Mouse (Mus musculus): ENCODE measurements around the gene Hnf1b.

Gene Hnf1b

DNA sequence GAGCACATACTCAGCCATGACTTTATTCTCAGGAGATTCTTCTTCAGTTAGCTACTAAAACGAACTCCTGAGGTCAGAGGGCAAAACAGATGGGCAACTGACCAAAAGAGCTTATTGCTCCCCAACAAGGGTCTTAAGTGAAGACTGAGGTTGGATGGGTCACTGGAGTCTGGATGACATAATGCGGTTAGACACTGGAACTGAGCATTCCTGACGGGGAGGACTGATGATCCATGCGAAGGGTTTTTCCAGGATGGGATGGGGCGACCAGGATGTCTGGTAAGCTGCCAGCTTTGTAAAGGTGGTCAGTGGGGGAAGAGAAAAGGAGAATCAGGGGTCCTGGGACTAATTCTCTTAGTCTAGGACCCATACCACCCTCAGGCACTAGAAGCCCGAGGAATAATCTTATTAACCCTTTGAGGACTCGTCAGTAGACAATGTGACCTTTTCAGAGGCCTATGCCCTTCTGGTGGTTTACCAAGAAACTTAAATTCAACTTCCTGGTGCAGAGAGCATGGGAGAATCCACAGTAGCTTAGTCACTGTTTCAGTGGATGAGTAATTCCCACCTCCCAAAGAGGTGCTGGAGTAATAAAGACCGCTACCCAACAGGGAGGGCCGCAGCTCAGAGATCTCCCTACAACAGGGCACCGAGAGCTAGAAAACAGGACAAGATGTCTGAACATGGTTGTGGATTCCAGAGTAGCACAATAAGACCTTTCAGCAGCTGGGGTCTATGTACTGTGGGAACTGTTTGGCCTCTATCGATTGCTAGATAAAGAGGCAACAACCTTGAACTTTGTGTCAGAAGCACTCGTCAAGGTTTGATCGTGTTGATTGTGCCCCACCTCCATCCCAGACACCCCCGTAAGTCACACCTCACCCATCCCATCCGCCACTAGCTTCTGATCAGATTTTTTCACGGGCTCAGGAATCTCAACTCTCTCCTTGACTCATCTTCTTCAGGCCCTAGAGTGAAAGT is 46.9 kb downstream of the Hnf1b start:
- DNase-seq (ENCODE audit: low spot score in 2 of 2), result no peak

DNA sequence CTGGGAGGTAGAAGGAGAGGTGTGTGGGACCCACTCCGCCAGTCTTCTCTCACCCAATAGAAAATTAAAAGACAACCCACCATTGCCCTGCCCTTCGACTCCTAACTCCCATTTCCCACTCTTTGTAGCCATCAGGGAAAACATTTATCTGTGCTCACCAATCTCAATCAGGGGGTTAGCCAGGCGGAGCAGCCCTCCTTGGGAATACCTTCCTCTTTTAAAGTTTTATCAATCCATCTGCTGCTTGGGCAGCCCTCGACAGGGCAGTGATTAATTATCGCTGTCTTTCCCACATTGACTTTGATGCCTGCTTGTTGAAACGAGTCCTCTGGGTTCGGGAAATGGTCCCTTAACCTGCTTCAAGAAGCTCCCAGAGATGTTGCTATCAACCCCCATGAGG is 47.7 kb downstream of the Hnf1b start:
- no peak for DNase-seq (ENCODE audit: low spot score in 2 of 2)

DNA sequence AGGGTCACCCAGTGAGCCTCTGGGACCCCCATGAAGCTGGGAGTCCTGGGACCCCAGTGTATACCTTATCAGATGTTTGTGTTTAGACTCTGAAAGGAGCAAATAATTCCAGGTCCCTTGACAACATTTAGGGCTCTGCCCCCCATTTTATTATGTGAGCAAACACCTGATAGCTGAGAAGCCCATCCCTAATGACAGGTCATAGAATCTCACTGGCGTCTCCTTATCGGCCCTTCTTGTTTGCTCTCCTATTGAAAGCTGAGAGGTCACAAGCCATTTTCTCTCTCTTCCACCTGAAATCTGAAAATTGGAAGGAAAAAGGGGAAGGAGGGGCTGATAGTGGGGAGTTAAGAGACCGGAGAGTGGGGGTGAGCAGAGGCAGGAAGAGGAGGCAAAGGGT is 52.9 kb downstream of the Hnf1b start:
- DNase-seq (ENCODE audit: low spot score in 2 of 2), result no peak

DNA sequence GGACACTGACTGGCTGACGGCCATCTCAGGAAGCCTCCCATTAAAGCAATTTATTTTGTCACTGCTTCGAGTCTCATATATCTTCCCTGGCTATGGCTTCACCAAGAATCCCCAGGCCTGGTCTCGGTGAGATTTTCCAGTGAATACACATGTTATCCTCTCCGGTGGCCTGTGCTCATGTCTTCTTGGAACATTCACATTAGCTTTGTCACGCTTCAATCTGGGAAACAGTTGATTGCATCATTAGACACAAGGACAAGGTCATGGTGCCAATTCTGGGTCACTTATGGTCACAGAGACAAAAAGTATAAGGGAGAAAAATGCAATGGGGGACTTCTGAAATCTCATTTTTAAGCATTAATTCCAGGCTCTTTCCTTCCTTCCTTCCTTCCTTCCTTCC is 55.9 kb downstream of the Hnf1b start:
- DNase-seq (ENCODE audit: low spot score in 2 of 2), result no peak

DNA sequence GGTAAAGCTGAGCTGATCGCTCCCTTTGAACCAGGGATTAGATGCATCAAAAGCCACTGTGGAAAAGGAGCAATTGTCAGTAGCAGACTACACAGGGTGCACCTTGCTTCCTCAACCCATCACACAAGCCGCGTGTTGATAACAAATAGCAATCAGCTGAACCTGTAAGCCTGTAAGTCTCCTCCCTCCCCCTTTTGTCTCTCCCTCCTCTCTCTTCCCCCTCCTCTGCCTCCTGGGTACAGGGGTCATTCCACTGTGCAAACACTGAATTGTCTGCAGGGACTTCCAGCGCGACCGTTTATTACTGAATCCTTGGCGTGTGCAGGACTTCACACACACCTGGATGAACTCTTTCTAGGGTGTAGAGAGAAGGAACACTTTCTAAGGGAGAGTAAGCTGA is 58.5 kb downstream of the Hnf1b start:
- no peak for DNase-seq (ENCODE audit: low spot score in 2 of 2)

DNA sequence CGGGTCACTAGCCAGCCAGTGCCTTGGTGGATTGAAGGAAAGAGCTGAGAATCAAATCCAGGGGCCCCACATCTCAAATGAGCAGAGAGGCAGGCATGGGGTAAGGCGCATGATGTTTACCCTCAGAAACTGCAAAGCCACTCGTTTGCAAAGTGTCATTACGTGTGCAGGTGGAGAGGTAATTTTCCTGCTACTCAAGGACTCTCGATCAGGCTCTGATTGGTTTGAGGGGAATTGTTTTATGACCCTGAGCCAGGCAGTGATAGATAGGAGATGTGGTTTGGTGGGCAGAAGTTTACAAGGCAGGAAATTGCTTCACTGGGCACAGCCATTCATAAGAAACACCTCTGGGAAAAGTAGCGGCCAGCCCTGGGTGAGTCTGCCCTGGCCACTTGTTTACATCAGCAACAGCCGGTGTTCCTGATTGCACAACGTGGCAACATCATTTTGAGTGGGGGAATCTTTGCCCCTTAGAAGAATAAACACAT is 64.0 kb downstream of the Hnf1b start:
- no peak for DNase-seq (ENCODE audit: low spot score in 2 of 2)

DNA sequence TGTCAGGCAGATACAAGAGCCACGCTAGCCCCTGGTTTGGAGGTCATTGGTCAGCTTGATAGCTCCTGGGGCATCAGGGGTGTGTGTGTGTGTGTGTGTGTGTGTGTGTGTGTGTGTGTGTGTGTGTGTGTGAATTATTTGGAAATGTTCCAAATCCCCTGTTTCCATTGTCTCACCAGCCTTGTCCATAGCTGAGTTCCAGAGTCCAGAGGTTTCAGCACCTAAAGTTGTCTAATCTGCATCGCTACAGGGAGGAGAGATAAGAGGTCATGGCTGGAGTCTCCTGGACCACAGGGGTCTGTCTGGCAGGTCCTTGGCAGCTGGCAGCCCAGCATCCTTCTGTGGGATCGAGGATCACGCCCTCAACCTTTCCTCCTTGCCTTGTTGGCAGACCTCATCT is 64.6 kb downstream of the Hnf1b start:
- DNase-seq (ENCODE audit: low spot score in 2 of 2), result no peak

DNA sequence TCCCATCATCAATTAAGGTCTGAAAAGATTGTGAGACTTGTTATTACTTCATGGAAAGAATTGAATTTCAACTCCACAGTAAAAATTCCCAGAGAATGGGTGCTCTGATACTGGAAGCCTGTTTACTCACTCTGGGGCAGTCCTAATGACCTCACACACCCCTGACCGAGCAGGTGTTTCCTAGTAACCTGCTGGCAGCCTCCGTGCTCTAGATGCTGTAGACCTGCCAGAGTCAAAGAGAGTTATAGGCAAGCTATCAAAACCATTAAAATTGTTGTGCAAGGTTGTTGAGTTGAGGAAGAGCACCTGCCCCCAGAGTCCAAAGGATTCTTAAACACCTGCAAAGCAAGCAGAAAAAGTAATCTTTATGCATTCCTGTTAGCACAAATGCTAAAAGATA is 72.7 kb downstream of the Hnf1b start:
- DNase-seq (ENCODE audit: low spot score in 2 of 2), result no peak

DNA sequence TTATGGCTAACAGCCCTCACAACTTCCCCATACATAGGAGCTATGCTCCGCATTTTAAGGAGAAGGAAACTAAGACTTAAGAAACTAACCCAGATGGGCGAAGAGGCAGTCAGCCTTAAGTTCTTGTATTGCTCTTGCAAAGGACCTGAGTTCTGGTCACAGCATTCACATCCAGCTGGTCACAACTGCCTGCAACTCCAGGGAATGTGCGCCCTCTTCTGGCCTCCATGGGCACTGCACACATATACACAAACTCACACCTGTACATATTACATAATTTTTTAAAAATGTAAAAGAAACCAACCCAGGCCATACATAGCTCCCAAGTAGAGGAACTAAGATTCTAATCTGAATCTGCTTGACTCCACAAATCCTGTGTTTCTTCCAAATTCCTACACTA is 77.2 kb downstream of the Hnf1b start:
- DNase-seq (ENCODE audit: low spot score in 2 of 2), result no peak

DNA sequence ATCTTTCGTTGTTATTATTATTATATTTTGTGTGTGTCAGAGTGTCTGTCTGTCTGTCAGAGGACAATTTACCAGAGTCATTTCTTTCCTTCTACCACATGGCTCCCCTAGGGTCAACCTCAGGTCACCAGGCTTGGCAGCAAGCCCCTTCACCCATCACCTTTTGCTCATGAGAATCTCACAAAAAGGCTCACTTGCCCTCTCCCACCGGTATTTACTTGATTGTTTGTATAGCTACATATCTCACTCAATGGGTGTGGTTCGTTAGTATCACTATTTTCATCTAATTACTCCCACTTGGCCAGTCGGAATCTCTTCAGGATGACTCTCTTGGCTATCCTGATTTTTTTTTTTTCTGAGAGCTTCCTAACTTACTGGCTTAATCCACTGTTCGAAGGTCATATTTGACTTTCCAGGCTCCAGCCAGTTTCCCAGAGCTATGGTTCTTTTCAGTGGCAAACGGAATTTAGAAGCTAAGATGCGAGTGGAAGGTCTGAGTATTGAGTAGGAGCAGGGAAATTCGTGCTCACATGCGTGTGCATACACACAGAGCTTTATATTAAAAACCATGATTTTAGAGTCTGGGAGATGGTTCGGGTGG is 82.7 kb downstream of the Hnf1b start:
- no peak for DNase-seq (ENCODE audit: low spot score in 2 of 2)

DNA sequence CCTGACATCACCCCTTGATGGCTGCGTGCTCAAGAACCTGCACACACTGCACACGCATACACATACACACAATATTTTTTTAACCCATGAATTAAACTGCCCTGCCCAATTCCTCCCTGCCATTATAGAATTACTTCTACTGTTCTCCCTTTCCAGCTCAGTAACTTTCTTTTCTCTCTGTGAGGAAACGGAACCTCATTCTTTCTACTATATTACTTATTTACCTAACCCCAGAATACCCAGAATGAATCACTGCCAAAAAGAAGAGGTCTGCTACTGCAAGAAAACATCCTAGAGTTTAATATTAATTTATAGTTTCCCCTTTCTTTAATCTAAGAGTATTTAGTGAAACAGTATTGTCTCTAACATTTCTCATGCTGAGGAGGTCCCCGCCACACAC is 83.5 kb downstream of the Hnf1b start:
- no peak for DNase-seq (ENCODE audit: low spot score in 2 of 2)

DNA sequence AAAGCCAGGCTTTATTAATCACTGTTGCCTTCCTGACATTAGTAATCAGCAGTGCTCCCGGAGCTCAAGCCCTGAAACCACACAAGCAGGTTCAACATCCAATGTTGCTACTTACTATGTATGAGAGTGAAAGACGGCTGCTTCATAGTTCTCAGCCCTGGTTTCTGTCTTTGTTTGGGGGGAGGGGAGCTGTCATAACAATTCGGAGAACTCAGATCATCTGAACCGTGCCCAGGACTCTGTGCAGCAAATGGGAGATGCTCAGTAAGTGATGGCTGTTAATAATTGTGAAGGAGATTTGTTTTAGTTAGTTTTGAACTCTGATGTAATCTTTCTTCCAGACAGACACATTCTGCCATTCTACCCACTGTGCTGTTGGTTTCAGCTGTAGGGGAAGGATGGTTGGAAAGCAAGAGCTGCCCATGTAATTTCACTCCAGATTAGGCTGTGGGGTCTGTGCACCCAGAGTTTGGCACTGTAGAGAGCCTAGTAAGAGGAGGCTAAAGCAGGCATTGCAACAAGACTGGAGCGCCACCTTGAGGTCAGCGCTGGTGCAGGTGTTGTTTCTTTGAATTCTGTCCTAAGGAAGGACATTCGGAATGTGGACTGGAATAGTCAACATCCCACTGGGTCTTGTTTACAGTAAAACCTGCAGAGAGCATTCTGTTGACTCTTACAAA is 86.3 kb downstream of the Hnf1b start:
- peak; percentile 68 to 70 for DNase-seq (ENCODE audit: low spot score in 2 of 2)

DNA sequence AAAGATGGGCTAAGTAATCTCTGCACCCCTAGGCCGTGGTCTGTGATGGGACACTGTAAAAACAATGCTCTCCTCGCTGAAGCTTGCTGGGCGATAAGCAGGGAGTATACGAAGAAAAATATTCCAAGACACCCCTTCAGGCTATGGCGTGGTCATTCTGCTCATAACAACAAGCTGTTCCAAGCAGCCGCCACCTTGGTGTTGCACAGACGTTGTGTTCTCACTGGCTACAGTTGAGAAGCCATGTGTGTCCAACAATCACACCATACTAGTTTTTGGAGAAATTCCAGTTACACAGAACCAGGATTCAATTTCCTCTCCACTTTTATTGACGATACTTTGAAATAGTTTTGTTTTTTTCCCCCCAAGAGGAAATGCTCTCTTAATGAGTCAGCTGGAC is 88.7 kb downstream of the Hnf1b start:
- no peak for DNase-seq (ENCODE audit: low spot score in 2 of 2)

DNA sequence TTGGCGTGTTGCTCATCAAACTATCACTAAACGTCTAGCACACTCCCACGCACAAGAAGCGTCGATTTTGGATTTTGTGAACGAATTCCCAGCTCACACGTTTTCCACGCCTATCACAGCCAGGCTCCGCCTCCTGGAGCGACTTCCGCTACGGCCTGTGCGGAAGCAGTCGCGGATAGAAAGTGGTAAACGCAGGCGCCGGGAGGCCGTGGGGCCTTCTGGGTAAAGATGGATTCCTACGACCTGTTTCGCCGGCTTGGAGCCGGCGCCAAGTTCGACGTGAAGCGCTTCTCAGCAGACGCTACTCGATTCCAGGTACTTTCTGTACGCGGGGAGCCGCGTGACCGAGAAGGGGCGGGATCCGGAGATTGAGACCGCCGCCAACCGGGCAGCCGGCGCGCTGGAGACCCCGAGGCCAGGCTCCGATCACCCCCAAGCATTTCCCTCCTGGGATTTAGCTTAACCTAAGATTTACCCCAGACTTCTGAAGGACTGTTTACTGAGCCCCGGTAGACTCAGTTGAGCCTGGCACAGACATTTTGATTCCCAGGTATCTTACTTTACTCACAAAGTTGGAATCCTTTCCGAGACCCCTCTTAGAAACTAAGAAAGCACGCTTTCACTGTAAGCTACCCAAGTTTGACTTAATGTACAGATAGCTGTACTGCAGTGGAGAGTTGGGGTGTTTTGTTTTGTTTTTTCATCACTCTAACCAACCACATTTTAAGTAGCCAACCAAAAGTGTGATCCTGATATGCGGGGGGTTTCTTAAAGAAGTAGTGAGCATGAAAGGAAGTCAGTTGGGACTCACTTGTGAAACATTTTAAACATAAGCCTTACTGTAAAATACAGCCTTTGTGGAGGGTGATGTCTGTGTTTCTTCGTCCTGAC is 92.3 kb downstream of the Hnf1b start, which contains the start of gene Ddx52:
Ddx52 (plus strand) TSS at position 113 of the 891 bp plus-strand sequence.
- DNase-seq (ENCODE audit: low spot score in 2 of 2), result peak; percentile 76 to 87

Measured in frontal cortex, postnatal 25 days (tissue).